Mouse (Mus musculus): Measurements from ENCODE around the gene Taf3. TPM values are rescaled to one million over a fixed set of nuclear protein-coding genes. Genes with fewer than 3 reads are reported as not detected.

The Taf3 gene
- total RNA-seq, 2 experiments from 2014 or later, result 12.9 to 13.9 TPM

GRCm38 (mm10) chr2:10014951-10015635 is 33.3 kb downstream of the Taf3 start:
- DNase-seq (ENCODE audit: extremely low spot score in 1 of 2, low spot score in 1 of 2), result no peak

- DNase-seq (ENCODE audit: extremely low spot score in 1 of 2, low spot score in 1 of 2), result no peak
These were observed 38.0 kb downstream of the Taf3 start for GRCm38 (mm10) chr2:10010263-10010909.

- no peak for DNase-seq (ENCODE audit: extremely low spot score in 1 of 2, low spot score in 1 of 2)
These were observed 38.6 kb downstream of the Taf3 start for GRCm38 (mm10) chr2:10009671-10010254.

DNA sequence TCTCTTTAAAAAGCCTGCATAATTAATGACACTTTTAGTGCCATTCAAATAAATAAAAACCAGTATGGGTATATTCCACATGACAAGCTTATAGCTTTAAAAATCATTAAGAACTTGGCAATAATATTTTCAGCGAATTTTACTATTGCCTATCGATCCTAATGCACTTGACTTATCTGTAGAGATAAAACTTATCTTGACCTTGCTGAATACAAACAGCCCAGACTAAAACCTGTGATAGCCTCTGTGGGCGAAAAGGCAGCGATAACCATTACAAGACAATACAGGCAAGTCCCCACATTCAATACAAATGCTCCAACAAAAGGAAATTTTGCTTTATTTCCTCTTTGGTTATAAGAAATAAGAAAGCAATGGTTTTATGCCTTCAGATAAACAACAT is 39.8 kb downstream of the Taf3 start:
- no peak for DNase-seq (ENCODE audit: extremely low spot score in 1 of 2, low spot score in 1 of 2)

GRCm38 (mm10) chr2:10004960-10005621 is 43.3 kb downstream of the Taf3 start:
- no peak for DNase-seq (ENCODE audit: extremely low spot score in 1 of 2, low spot score in 1 of 2)

- DNase-seq (ENCODE audit: extremely low spot score in 1 of 2, low spot score in 1 of 2), result no peak
These were observed 45.0 kb downstream of the Taf3 start for GRCm38 (mm10) chr2:10003358-10003757.

DNA sequence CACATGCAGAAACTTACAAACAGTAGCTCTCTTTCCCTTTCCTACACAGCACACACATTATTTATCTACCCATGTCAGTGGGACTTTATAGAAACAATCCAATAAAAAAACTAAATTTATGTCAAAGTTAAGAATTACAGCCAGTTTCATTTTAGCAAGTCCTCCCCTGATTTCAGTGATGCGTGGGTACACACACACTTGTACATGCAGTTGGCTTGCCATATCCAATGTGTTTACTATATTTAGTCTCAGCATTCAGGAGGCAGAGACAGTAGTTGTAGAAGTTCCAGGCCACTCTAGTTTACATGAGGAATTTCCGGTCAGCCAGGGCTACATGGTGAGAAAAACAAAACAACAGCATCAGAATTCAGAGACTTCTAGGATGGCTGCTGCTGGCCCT is 46.8 kb downstream of the Taf3 start:
- DNase-seq (ENCODE audit: extremely low spot score in 1 of 2, low spot score in 1 of 2), result no peak

DNA sequence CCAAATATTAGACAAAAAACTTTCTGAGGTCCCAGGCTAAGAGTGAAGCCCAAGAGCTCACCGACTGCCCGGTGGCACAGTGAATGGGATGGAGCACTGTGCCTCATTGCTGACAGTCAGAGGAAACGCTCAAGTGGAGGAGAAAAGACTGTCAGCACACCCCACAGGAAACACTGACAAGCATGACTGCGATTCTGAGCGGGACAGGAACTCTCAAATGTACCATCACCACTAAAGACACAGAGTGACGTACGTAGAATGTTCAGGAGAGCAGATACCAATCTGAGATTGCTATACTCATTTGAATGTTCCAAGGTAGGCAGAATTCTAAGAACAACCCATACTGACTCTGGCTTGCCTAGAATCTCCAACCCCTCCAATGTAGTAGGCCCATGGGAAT is 50.9 kb downstream of the Taf3 start:
- DNase-seq (ENCODE audit: extremely low spot score in 1 of 2, low spot score in 1 of 2), result no peak

GRCm38 (mm10) chr2:9996111-9996510 is 52.3 kb downstream of the Taf3 start:
- DNase-seq (ENCODE audit: extremely low spot score in 1 of 2, low spot score in 1 of 2), result no peak

DNA sequence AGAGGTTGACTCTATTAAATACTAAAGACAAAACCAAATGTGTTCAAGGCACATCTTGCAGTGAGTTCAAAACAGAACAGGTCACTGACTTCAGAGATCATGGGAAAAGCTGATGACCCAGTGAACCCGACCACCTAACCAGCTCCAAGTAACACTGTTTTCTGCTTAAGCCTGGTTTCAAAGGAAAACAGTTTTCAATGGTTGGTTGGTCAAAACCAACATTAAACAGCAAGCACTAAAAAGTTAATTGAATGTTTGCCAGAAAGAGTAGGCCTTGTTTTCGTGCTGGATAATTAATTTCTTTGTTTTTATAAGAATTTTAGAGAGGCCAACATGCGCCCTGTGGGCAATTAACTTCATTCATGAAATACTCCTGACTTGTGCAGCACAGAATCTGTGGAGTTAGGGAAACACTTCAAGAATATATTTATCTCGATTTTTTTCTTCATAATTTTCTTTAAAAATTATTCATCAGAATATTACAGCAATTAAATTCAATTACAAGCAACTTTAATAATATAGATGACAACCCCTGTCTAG is 57.6 kb downstream of the Taf3 start:
- no peak for DNase-seq (ENCODE audit: extremely low spot score in 1 of 2, low spot score in 1 of 2)

GRCm38 (mm10) chr2:9989649-9990547 is 58.5 kb downstream of the Taf3 start:
- DNase-seq (ENCODE audit: extremely low spot score in 1 of 2, low spot score in 1 of 2), result no peak

GRCm38 (mm10) chr2:9988290-9988689 is 60.1 kb downstream of the Taf3 start:
- no peak for DNase-seq (ENCODE audit: extremely low spot score in 1 of 2, low spot score in 1 of 2)

DNA sequence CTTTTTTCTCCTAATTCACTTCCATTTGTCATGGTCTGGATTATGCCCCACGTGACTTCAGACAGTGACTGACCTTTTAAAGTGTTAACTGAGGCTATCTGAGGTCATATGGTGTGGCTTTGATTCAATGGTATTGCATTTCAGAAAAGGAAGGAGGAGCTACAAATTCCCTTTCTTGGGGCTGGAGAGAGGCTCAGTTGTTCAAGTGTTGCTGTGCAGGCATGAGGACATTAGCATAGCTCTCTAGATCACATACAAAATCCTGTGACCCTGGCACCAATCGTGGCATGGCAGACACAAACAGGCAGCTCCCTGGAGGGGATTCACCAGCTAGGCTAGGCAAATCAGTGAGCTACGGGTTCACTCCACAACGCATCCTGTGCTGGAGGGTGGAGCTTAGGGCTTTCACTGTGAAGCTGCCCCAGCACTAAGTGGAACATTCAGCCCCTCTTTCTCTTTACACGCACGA is 62.4 kb downstream of the Taf3 start:
- DNase-seq (ENCODE audit: extremely low spot score in 1 of 2, low spot score in 1 of 2), result no peak

DNA sequence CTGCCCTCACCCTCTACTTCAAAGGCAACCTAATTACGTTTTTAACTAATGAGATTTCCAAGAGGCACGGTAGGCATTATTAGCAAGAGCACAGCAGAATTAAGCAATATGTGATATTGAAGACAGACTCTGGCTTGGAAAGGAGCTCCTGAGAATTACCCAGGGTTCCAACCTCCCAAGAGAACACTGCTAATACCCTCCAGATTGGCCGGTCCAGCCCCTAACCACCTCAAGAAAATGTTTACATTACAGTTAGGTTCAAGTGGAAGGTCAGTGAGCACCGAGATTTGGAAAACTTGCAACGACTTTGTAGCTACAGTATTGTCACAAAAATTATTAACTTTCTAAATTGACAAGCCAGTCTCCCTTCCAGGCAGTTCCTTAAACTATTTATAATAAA is 66.0 kb downstream of the Taf3 start:
- no peak for DNase-seq (ENCODE audit: extremely low spot score in 1 of 2, low spot score in 1 of 2)

- DNase-seq (ENCODE audit: extremely low spot score in 1 of 2, low spot score in 1 of 2), result no peak
These were observed 76.5 kb downstream of the Taf3 start for GRCm38 (mm10) chr2:9971927-9972326.

- no peak for DNase-seq (ENCODE audit: extremely low spot score in 1 of 2, low spot score in 1 of 2)
These were observed 77.8 kb downstream of the Taf3 start for GRCm38 (mm10) chr2:9970579-9970978.

- DNase-seq (ENCODE audit: extremely low spot score in 1 of 2, low spot score in 1 of 2), result no peak
These were observed 78.2 kb downstream of the Taf3 start for GRCm38 (mm10) chr2:9970178-9970577.

DNA sequence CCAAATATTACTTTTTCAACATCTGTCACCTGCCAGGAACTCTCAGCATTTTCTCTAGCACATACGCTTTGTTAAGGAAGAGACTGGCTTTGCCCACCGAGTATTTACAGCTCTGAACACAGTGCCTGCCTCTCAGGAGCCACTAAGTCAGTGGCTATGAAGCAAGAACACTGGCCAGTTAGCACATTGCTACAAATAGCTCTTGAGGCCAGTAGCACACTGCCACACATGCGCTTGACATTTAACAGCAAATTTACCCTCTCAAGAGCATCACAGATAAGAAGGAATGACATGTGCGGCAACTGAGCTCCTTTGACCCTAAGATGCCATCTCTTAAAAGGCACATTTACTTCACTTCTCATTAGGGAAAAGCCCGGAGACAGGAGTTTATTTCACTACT is 78.7 kb downstream of the Taf3 start:
- DNase-seq (ENCODE audit: extremely low spot score in 1 of 2, low spot score in 1 of 2), result no peak

DNA sequence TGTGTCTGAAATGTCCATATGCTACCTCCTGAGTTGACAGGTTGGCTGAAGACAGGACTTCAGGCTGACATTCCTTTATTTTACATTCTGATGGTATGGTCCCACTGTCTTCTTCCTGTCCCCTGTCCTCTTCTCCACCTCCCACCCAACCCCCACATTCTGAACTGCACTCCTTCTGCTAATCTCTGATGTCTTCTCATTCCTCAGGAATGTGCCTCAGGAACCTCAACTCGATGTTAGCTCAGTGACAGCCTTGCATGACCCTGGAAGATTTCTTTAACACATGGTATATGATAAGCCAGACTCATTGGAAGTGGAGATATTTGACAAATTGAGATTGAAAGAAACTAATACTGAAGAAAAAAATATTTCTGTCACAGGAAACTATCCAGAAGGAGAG is 81.8 kb downstream of the Taf3 start:
- no peak for DNase-seq (ENCODE audit: extremely low spot score in 1 of 2, low spot score in 1 of 2)

- no peak for DNase-seq (ENCODE audit: extremely low spot score in 1 of 2, low spot score in 1 of 2)
These were observed 82.8 kb downstream of the Taf3 start for GRCm38 (mm10) chr2:9965608-9966007.
